Mouse (Mus musculus) spleen, adult 2 months (tissue): Measurements from ENCODE around the gene Nup205. TPM values are rescaled to one million over a fixed set of nuclear protein-coding genes. Genes with fewer than 3 reads are reported as not detected.

Experiments
- DNase-seq, 2 experiments: peaks; one replicate each; pipeline versions ENCODE4 v3.0.0 to v3.0.0-alpha.2; 2012 to 2021; ENCODE audit warnings: low spot score in 2 of 2, low read depth in 1 of 2
- H3K27ac ChIP-seq: fragments of 200-500 bp; 2 replicates; pipeline ENCODE4 v1.5.1; 2012; ENCODE audit warnings: low read length, inconsistent platforms; ENCODE audit not compliant: insufficient read depth
- H3K27me3 ChIP-seq: fragments of 200-500 bp; 2 replicates; pipeline ENCODE4 v1.6.1; 2012; ENCODE audit warnings: mild to moderate bottlenecking, moderate library complexity, low read length, inconsistent platforms; ENCODE audit not compliant: control insufficient read depth, insufficient read depth
- H3K36me3 ChIP-seq: fragments of 200-500 bp; 2 replicates; pipeline ENCODE4 v1.6.1; 2012; ENCODE audit warnings: mild to moderate bottlenecking, low read length, inconsistent platforms; ENCODE audit not compliant: control insufficient read depth, insufficient read depth
- H3K4me1 ChIP-seq: fragments of 200-500 bp; 2 replicates; pipeline ENCODE4 v1.6.1; 2011; ENCODE audit warnings: inconsistent platforms; ENCODE audit not compliant: control insufficient read depth, insufficient read depth, insufficient read length
- H3K4me3 ChIP-seq: fragments of 200-500 bp; 2 replicates; pipeline ENCODE4 v1.5.1; 2011; ENCODE audit warnings: mild to moderate bottlenecking, inconsistent platforms; ENCODE audit not compliant: insufficient read depth, insufficient read length; ENCODE audit errors: extremely low read depth
- CTCF ChIP-seq: fragments of 200-500 bp; IDR thresholded peaks from 2 replicates; pipeline ENCODE4 v1.5.1; 2011; ENCODE audit warnings: mild to moderate bottlenecking, inconsistent platforms; ENCODE audit not compliant: insufficient read depth, insufficient read length, insufficient replicate concordance; ENCODE audit errors: extremely low read depth
- POLR2A ChIP-seq: fragments of 200-500 bp; IDR thresholded peaks from 2 replicates; pipeline ENCODE4 v1.6.1; 2011; ENCODE audit warnings: low read depth, low read length, inconsistent platforms
- WGBS: fragments of 180-500 bp; shearing (Covaris S2); methylation state at CpG from one replicate; pipeline ENCODE4 v1.1.7; 2018; 5-methylcytosine and 5-hydroxymethylcytosine counted together
- polyA plus RNA-seq: library from polyadenylated mRNA; depleted of rRNA; stranded (reverse); fragments of >200 nt; gene quantifications from 2 replicates; pipeline ENCODE4 v1.2.3, GENCODE M21; 2012; rRNA removed

Gene Nup205
- polyA plus RNA-seq, 1 experiment, result 11.8 TPM

DNA sequence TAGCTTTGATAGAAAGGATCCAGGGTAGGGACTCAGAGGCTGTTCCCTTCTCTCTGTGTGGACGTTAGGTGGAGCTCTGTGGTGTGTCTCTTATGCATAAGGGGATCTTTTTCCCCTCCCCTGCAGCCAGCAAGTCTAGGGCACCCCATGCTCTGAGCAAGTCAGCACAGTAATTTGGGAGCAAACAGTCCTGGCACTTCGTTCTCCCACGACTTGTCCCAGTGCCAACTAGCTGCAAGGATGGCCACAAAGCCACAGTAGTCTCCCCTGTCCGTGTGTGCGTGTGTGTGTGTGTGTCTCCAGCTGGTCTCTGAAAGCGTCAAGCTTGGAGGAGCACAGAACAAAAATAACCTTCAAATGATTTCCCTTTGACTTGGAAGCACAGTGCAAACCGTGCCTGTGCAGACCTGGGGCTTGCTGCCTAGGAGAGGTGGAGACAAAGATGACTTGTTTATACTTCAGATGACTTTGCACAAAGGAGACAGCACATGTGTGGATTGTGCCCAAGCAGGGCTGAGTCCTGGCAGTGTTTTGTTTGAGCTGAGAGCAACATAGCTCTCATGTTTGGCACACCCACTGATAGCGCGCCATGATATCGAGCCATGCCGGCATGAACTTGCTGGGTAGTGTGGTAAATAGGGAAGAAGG lies 111.0 kb downstream of the Nup205 start:
- 39% methylated on average over 11 of the region's 11 CpGs for WGBS
- DNase-seq, result no peak
- no peaks in the 10 kb centered on the region for H3K27me3 ChIP-seq
- H3K36me3 ChIP-seq, result no peaks in the 10 kb centered on the region
- TF ChIP-seq POLR2A (no peak), CTCF (no peak)
- H3K27ac ChIP-seq, result no peak overlapping the region
- H3K4me3 ChIP-seq, result no peak overlapping the region
- H3K4me1 ChIP-seq, result peaks cover 9% of the 10 kb centered on the region; the same call in 1 of the 2 replicates

DNA sequence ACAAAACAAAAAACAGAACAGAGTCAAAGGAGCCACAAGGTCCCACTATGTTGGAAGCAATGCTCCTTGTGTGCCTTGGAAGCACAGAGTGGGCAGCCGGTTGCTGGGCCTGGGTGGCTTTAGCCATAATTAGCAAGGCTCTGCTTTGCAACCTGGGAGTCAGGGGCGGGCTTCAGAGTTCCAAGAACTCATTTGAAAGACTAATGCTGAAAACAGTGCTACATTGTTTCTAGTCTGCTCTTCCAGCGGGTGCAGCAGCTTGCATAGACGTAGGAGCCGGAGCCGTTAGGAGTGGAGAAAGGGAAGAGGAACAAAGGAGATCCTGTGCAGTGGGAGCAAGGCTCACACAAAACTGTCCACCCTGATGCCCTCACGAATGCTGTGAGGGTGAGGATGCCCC lies 111.7 kb downstream of the Nup205 start:
- Histone ChIP-seq H3K4me1 (peaks cover 9% of the 10 kb centered on the region; the same call in 1 of the 2 replicates), H3K36me3 (no peaks in the 10 kb centered on the region), H3K27me3 (no peaks in the 10 kb centered on the region), H3K4me3 (no peak overlapping the region), H3K27ac (no peak overlapping the region)
- TF ChIP-seq CTCF (no peak), POLR2A (no peak)
- 86% methylated on average over 7 of the region's 7 CpGs for WGBS
- DNase-seq, result no peak

DNA sequence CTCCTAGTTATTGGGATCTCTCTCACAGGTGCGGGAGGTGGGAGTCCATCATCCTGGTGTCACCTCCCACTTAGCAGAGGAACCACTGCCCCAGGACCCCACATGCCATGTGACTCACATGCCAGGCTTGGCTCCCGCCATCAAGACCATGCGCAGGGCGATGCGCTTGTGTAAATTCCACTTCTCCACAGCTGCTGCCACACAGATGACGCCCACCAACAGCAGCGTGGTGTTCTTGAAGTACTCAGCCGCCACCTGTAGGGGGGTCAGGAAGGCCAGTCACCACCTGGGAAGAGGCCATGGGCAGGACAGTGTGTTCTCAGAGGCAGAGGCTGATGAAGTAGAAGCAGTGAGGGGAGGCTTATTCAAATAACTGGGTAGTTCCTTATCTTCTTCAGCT lies 112.5 kb downstream of the Nup205 start:
- DNase-seq, result no peak
- Histone ChIP-seq H3K36me3 (no peaks in the 10 kb centered on the region), H3K4me1 (peaks cover 9% of the 10 kb centered on the region; the same call in 1 of the 2 replicates), H3K27me3 (no peaks in the 10 kb centered on the region), H3K27ac (no peak overlapping the region), H3K4me3 (no peak overlapping the region)
- TF ChIP-seq POLR2A (no peak), CTCF (no peak)
- 88% methylated on average over 8 of the region's 8 CpGs for WGBS

DNA sequence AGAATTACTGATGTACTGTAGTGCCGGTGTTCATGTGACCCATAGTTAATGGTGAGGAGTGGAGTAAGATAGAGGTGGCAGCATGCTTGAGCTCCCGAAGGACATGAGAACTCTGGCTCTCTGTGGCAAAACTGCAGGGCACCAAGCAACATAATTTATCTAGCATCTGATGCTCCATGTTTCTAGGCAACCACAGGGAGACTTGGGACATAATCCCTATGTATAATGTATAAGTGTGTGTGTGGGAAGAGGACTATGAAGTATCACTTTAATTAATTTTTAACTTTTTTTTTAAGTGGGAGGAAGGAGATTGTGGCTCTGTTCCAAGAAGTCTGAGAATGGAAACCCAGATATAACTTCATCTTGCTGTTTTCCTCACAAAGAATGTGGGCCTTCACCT lies 117.7 kb downstream of the Nup205 start:
- 93% methylated on average over 2 of the region's 2 CpGs for WGBS

DNA sequence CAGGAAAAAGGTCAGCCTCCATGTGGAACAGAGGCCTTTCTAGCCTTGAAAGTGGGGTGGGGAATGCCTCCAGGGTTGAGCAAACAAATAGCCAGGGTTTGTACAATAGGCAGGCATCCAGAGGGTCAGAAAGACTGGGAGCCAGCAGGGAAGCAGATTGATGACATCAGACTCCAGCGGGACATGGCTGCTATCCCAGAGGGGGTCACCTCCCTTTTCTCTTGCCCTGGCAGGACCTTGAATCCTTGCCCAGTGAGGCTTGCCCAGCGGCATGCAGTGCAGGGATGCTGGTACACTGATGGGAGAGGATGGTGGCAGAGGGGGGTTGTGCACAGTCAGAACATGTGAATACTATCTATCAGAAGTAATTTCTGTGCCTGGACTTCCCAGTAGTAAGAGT lies 119.8 kb downstream of the Nup205 start:
- H3K27me3 ChIP-seq, result no peaks in the 10 kb centered on the region
- DNase-seq, result no peak

More for the DNA sequence above, 117.7 kb downstream of the Nup205 start:
- H3K27me3 ChIP-seq, result no peaks in the 10 kb centered on the region
- no peaks in the 10 kb centered on the region for H3K36me3 ChIP-seq
- no peak overlapping the region for H3K27ac ChIP-seq
- TF ChIP-seq POLR2A, result no peak
- TF ChIP-seq CTCF, result no peak
- H3K4me3 ChIP-seq, result no peak overlapping the region
- H3K4me1 ChIP-seq, result no peaks in the 10 kb centered on the region
- DNase-seq, result no peak

More for the DNA sequence above, 119.8 kb downstream of the Nup205 start:
- Histone ChIP-seq H3K27ac (no peak overlapping the region), H3K4me1 (no peaks in the 10 kb centered on the region), H3K36me3 (no peaks in the 10 kb centered on the region), H3K4me3 (no peak overlapping the region)
- TF ChIP-seq CTCF (no peak), POLR2A (no peak)
- 77% methylated on average over 2 of the region's 2 CpGs for WGBS

Other genes starting within 250 kb of the Nup205 start
- 0.33 and 0.73 TPM in 2 replicates for gene Slc23a4, start 189.0 kb upstream of the Nup205 start, polyA plus RNA-seq
- 7.8 and 8.0 TPM in 2 replicates for gene Cnot4, start 43.7 kb upstream of the Nup205 start, polyA plus RNA-seq
- 0.02 TPM in 1 of 2 replicates, not detected in the other for gene Slc13a4, start 130.7 kb downstream of the Nup205 start, polyA plus RNA-seq
- gene Fam180a, start 148.7 kb downstream of the Nup205 start, polyA plus RNA-seq, result 0.20 and 0.28 TPM in 2 replicates